In genomic region chr7:113335250-113335649, GRCm38 (mm10) we compare ENCODE assay signal across 25 mouse cellular contexts. TPM values are rescaled to one million over a fixed set of nuclear protein-coding genes. Genes with fewer than 3 reads are reported as not detected.
DNase-seq lines count a peak whose midpoint lies in the region; ATAC-seq and TF ChIP-seq lines count a peak whose summit lies in the region.
"Had no signal": no experiment of that assay in that cellular context is flagged by ENCODE, and none has a peak within 500 bp of the region (broad histone marks: within the 10 kb centered on the region; RNA-seq: fewer than 3 reads in every experiment).

No protein-coding gene starts in this region.

- H3K36me3 ChIP-seq in G1E (replicated peaks), result peaks cover 7% of the 10 kb centered on the region
- H3K36me3 ChIP-seq: embryonic facial prominence, embryonic 12.5 days had no signal

- H3K4me1 ChIP-seq in G1E (ENCODE audit: insufficient read depth, low read depth, low read length), result peaks cover 3% of the 10 kb centered on the region; the same call in 1 of the 2 replicates
- peaks cover 5% of the 10 kb centered on the region; the same call in 1 of the 2 replicates for H3K4me1 ChIP-seq in cortical plate, adult 2 months (ENCODE audit: control insufficient read depth, insufficient read depth, low read length)
- H3K4me1 ChIP-seq: embryonic facial prominence, embryonic 10.5 days; embryonic facial prominence, embryonic 12.5 days; forebrain, embryonic 13.5 days; forebrain, embryonic 15.5 days had no signal

- ATAC-seq in G1E (ENCODE audit: extremely low read depth, insufficient number of reproducible peaks, low FRiP score, poor library complexity, severe bottlenecking), result peak; percentile 91
- ATAC-seq: activated CD4-positive, CD25-positive, alpha-beta regulatory T cell, adult 4 months; forebrain, embryonic 13.5 days; forebrain, embryonic 15.5 days; forebrain, postnatal 0 days; Patski had no signal

- no peak overlapping the region for H3K4me3 ChIP-seq in left cerebral cortex, adult 2 months
- H3K4me3 ChIP-seq in G1E (ENCODE audit: low read depth, low read length), result no peak overlapping the region
- no peak overlapping the region for H3K4me3 ChIP-seq in cortical plate, adult 2 months (ENCODE audit: insufficient read depth, low read length)
- H3K4me3 ChIP-seq: embryonic facial prominence, embryonic 10.5 days; embryonic facial prominence, embryonic 12.5 days; forebrain, embryonic 13.5 days; forebrain, embryonic 15.5 days had no signal

- peak overlapping the region; percentile 34; the same call in 1 of the 2 replicates for H3K27ac ChIP-seq in left cerebral cortex, adult 2 months
- H3K27ac ChIP-seq in cortical plate, adult 2 months (ENCODE audit: insufficient read depth, low read length), result 0 out of 2 replicates have a peak overlapping the region, but pooled peaks have one; percentile 45
- H3K27ac ChIP-seq: embryonic facial prominence, embryonic 10.5 days; embryonic facial prominence, embryonic 12.5 days; forebrain, embryonic 13.5 days; forebrain, embryonic 15.5 days had no signal

- H3K27me3 ChIP-seq in G1E (ENCODE audit: insufficient read depth, low read length), result no peaks in the 10 kb centered on the region
- H3K27me3 ChIP-seq: embryonic facial prominence, embryonic 12.5 days; forebrain, embryonic 13.5 days; forebrain, embryonic 15.5 days; Patski had no signal

- H3K9me3 ChIP-seq in G1E (replicated peaks), result no peaks in the 10 kb centered on the region
- H3K9me3 ChIP-seq: embryonic facial prominence, embryonic 10.5 days; embryonic facial prominence, embryonic 12.5 days; forebrain, embryonic 13.5 days; forebrain, embryonic 15.5 days had no signal

- TF ChIP-seq CTCF in left cerebral cortex, adult 2 months (IDR thresholded peaks at IDR 0.05), result no peak
- no peak for TF ChIP-seq CTCF in G1E (IDR thresholded peaks at IDR 0.05; ENCODE audit: low read depth, low read length)
- no peak for TF ChIP-seq CTCF in cortical plate, adult 2 months (IDR thresholded peaks at IDR 0.05; ENCODE audit: extremely low read depth, insufficient read depth, low read length)

- no peak for TF ChIP-seq POLR2A in cortical plate, adult 2 months (IDR thresholded peaks at IDR 0.05; ENCODE audit: extremely low read depth, insufficient read depth, low read length)

- intact Hi-C loops in left cerebral cortex, adult 2 months (cut with DNase I), result no loop called here

- DNase-seq in left cerebral cortex, adult 2 months (ENCODE audit: extremely low spot score in 1 of 2, low spot score in 2 of 2), result no peak
- DNase-seq in left cerebral cortex, adult 18-20 months (ENCODE audit: low spot score in 2 of 2), result no peak
- DNase-seq in G1E (ENCODE audit: low spot score), result no peak
- DNase-seq in cerebellum, adult 11-12 months, result no peak
- DNase-seq: adrenal gland, adult 8-10 months; adrenal gland, postnatal 14 days; adrenal gland, postnatal 36 days; cerebellum, adult 18-20 months; cerebellum, adult 8-10 months; cerebellum, adult 9-11 months; cerebellum, postnatal 14 days; cerebellum, postnatal 36 days; forebrain, postnatal 0 days had no signal

RNA-seq across cellular contexts. Expression of gene Btbd10, which starts 33.9 kb away (rescaled TPM):
- total RNA-seq in left cerebral cortex, adult 2 months (2021), result 100 to 1,000 TPM in 1 of 2 experiments, 10 to 100 TPM in 1; 90.1 to 104 TPM
- total RNA-seq in left cerebral cortex, adult 18-20 months (2021), result 10 to 100 TPM; 86.6 to 90.3 TPM
- 22.1 and 40.9 TPM in 2 replicates for total RNA-seq in G1E (2014; fragmentation: Nextera tagmentation)
- 50.2 and 53.5 TPM in 2 replicates for total RNA-seq in G1E (2017)
- 5.0 and 5.4 TPM in 2 replicates for polyA plus RNA-seq in G1E (2012)
- 75.1 and 81.9 TPM in 2 replicates for polyA plus RNA-seq in cortical plate, adult 2 months (2012; rRNA removed)

RNA-seq across cellular contexts. Expression of gene Pth, which starts 53.1 kb away (rescaled TPM):
- total RNA-seq in left cerebral cortex, adult 2 months (2021), result not detected
- total RNA-seq in left cerebral cortex, adult 18-20 months (2021), result not detected
- total RNA-seq in G1E (2014; fragmentation: Nextera tagmentation), result not detected in 2 replicates
- 0.33 TPM in 1 of 2 replicates, not detected in the other for total RNA-seq in G1E (2017)
- polyA plus RNA-seq in G1E (2012), result not detected in 2 replicates
- not detected in 2 replicates for polyA plus RNA-seq in cortical plate, adult 2 months (2012; rRNA removed)
- total RNA-seq: adrenal gland, adult 18-20 months; adrenal gland, adult 8-10 months; adrenal gland, postnatal 14 days; adrenal gland, postnatal 36 days; common myeloid progenitor, adult 5-6 weeks; ES-E14; forebrain, postnatal 0 days had no signal
- polyA plus RNA-seq: activated CD4-positive, CD25-positive, alpha-beta regulatory T cell, adult 4 months; C2C12; embryonic facial prominence, embryonic 10.5 days; forebrain, embryonic 11.5 days; forebrain, embryonic 13.5 days; forebrain, embryonic 15.5 days; forebrain, postnatal 0 days; Patski had no signal
